Mouse (Mus musculus) liver, postnatal 0 days (tissue): Measurements from ENCODE around the gene Rnpepl1.

ENCODE experiments used
- CTCF ChIP-seq: sonication (generic); IDR thresholded peaks from 2 replicates; pipeline ENCODE4 v1.5.1; 2016; ENCODE audit warnings: antibody characterized with exemption, low read depth
- EP300 ChIP-seq: IDR thresholded peaks from 2 replicates; pipeline ENCODE4 v1.6.1; 2016; ENCODE audit warnings: antibody characterized with exemption, low read depth, mild to moderate bottlenecking

GRCm38 (mm10) chr1:92934182-92934827 is 23.7 kb downstream of the Rnpepl1 start, which contains the start of gene Capn10:
- TF ChIP-seq CTCF (no peak), EP300 (peak; percentile 32; the same call in 1 of the 2 replicates)
